Mouse (Mus musculus): ENCODE measurements around the gene Hoxc8. TPM values are rescaled to one million over a fixed set of nuclear protein-coding genes. Genes with fewer than 3 reads are reported as not detected.

Gene Hoxc8
- polyA plus RNA-seq, 1 experiment from 2014 or later, result not detected

- peak overlapping the region; percentile 29; the same call in 1 of the 2 replicates for H3K4me2 ChIP-seq
- 5% methylated on average over 28 of the region's 30 CpGs for WGBS
- DNase-seq (peak; percentile 87), ATAC-seq (ENCODE audit: insufficient read depth) (peak; percentile 66)
- H3K9me3 ChIP-seq (ENCODE audit: low read depth, low read length), result no peaks in the 10 kb centered on the region
- no peak overlapping the region for H3K27ac ChIP-seq (ENCODE audit: low read depth)
- no peaks in the 10 kb centered on the region for H3K36me3 ChIP-seq (ENCODE audit: insufficient read depth)
- H3K9ac ChIP-seq, result no peak overlapping the region
- TF ChIP-seq CTCF (IDR thresholded peaks at IDR 0.05; ENCODE audit: low read depth), result peak; percentile 84
- H3K4me1 ChIP-seq (ENCODE audit: insufficient read depth), result no peaks in the 10 kb centered on the region
- peaks cover 98% of the 10 kb centered on the region for H3K27me3 ChIP-seq (ENCODE audit: insufficient read depth, low read length)
- peak overlapping the region; percentile 3; the same call in 1 of the 2 replicates for H3K4me3 ChIP-seq (ENCODE audit: low read depth, low read length)
These were observed 24.3 kb upstream of the Hoxc8 start for GRCm38 (mm10) chr15:102965892-102966775.

DNA sequence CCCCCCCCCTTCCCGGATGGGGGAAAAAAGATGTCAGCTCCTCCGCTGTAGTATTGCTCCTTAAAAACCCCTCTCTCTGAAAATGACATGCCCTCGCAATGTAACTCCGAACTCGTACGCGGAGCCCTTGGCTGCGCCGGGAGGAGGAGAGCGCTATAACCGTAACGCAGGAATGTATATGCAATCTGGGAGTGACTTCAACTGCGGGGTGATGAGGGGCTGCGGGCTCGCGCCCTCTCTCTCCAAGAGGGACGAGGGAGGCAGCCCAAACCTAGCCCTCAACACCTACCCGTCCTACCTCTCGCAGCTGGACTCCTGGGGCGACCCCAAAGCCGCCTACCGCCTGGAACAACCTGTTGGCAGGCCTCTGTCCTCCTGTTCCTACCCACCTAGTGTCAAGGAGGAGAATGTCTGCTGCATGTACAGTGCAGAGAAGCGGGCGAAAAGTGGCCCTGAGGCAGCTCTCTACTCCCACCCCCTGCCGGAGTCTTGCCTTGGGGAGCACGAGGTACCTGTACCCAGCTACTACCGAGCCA is 23.6 kb upstream of the Hoxc8 start, which contains the start of gene Hoxc10:
Gene Hoxc10, plus strand, starts transcription at position 21 of the 536 bp plus-strand sequence.
- DNase-seq (no peak), ATAC-seq (ENCODE audit: insufficient read depth) (peak; percentile 33; the same call in 1 of the 2 replicates)
- Histone ChIP-seq H3K9me3 (ENCODE audit: low read depth, low read length) (no peaks in the 10 kb centered on the region), H3K4me2 (peak within 1 kb of the TSS; percentile 29; the same call in 1 of the 2 replicates), H3K9ac (no peak within 1 kb of the TSS), H3K4me3 (ENCODE audit: low read depth, low read length) (peak within 1 kb of the TSS; percentile 3; the same call in 1 of the 2 replicates), H3K4me1 (ENCODE audit: insufficient read depth) (no peaks in the 10 kb centered on the region), H3K36me3 (ENCODE audit: insufficient read depth) (no peaks in the 10 kb centered on the region), H3K27me3 (ENCODE audit: insufficient read depth, low read length) (peaks cover 98% of the 10 kb centered on the region), H3K27ac (ENCODE audit: low read depth) (no peak within 1 kb of the TSS)
- WGBS, result 3% methylated on average over 27 of the region's 27 CpGs
- no peak for TF ChIP-seq CTCF (IDR thresholded peaks at IDR 0.05; ENCODE audit: low read depth)

GRCm38 (mm10) chr15:102967312-102967510 is 23.2 kb upstream of the Hoxc8 start, which contains the start of gene Hoxc5:
Gene Hoxc5, plus strand, starts transcription at chr15:102967443.
- DNase-seq (no peak), ATAC-seq (ENCODE audit: insufficient read depth) (no peak)
- H3K4me1 ChIP-seq (ENCODE audit: insufficient read depth), result no peaks in the 10 kb centered on the region
- no peaks in the 10 kb centered on the region for H3K36me3 ChIP-seq (ENCODE audit: insufficient read depth)
- peak within 1 kb of the TSS; percentile 29; the same call in 1 of the 2 replicates for H3K4me2 ChIP-seq
- WGBS, result 3% methylated on average over 12 of the region's 12 CpGs
- peak within 1 kb of the TSS; percentile 3; the same call in 1 of the 2 replicates for H3K4me3 ChIP-seq (ENCODE audit: low read depth, low read length)
- no peak within 1 kb of the TSS for H3K27ac ChIP-seq (ENCODE audit: low read depth)
- no peaks in the 10 kb centered on the region for H3K9me3 ChIP-seq (ENCODE audit: low read depth, low read length)
- H3K27me3 ChIP-seq (ENCODE audit: insufficient read depth, low read length), result peaks cover 99% of the 10 kb centered on the region
- no peak within 1 kb of the TSS for H3K9ac ChIP-seq
- TF ChIP-seq CTCF (IDR thresholded peaks at IDR 0.05; ENCODE audit: low read depth), result no peak

GRCm38 (mm10) chr15:102967511-102968397 is 22.7 kb upstream of the Hoxc8 start:
- Histone ChIP-seq H3K4me1 (ENCODE audit: insufficient read depth) (no peaks in the 10 kb centered on the region), H3K9ac (no peak overlapping the region), H3K9me3 (ENCODE audit: low read depth, low read length) (no peaks in the 10 kb centered on the region), H3K27ac (ENCODE audit: low read depth) (no peak overlapping the region), H3K27me3 (ENCODE audit: insufficient read depth, low read length) (peaks cover 99% of the 10 kb centered on the region), H3K4me3 (ENCODE audit: low read depth, low read length) (peak overlapping the region; percentile 3; the same call in 1 of the 2 replicates), H3K36me3 (ENCODE audit: insufficient read depth) (no peaks in the 10 kb centered on the region), H3K4me2 (no peak overlapping the region)
- WGBS, result 1% methylated on average over 34 of the region's 34 CpGs
- ATAC-seq (ENCODE audit: insufficient read depth) (no peak), DNase-seq (no peak)
- no peak for TF ChIP-seq CTCF (IDR thresholded peaks at IDR 0.05; ENCODE audit: low read depth)

DNA sequence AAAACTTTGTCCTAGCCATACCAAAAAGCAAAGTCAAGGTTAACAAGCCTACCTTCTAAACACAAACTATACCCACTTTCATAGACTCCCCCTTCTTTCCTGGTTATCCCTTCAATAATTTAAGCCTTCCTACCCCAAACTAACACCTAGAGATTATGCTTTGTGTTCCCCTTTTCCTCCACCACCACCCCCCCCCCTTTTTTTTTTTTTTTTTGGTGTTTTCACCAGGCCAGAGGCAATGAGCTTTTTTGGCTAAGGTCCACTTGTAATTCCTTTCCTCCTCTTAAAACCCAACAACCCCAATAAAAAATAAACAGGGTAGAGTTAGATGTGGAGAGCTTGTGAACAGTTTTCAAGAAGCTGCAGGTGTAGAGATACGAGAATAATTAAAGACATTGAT is 21.1 kb upstream of the Hoxc8 start:
- Histone ChIP-seq H3K27me3 (ENCODE audit: insufficient read depth, low read length) (peaks cover 99% of the 10 kb centered on the region), H3K4me3 (ENCODE audit: low read depth, low read length) (no peak overlapping the region), H3K4me2 (no peak overlapping the region), H3K27ac (ENCODE audit: low read depth) (no peak overlapping the region), H3K9me3 (ENCODE audit: low read depth, low read length) (no peaks in the 10 kb centered on the region), H3K4me1 (ENCODE audit: insufficient read depth) (no peaks in the 10 kb centered on the region), H3K36me3 (ENCODE audit: insufficient read depth) (no peaks in the 10 kb centered on the region), H3K9ac (no peak overlapping the region)
- WGBS, result 37% methylated on average over 1 of the region's 1 CpGs
- no peak for TF ChIP-seq CTCF (IDR thresholded peaks at IDR 0.05; ENCODE audit: low read depth)
- ATAC-seq (ENCODE audit: insufficient read depth), result no peak
- no peak for DNase-seq

DNA sequence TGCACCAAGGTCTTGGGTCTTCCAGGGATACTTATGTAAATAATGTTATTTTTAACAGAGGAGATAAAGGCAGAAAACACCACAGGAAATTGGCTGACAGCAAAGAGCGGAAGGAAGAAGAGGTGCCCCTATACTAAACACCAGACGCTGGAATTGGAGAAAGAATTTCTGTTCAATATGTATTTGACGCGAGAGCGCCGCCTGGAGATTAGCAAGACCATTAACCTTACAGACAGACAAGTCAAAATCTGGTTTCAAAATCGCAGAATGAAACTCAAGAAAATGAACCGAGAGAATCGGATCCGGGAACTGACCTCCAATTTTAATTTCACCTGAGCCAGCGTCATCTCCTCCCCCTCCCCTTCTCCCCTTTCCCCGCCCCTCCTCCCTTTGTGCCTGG is 19.7 kb upstream of the Hoxc8 start:
- Histone ChIP-seq H3K27ac (ENCODE audit: low read depth) (no peak overlapping the region), H3K36me3 (ENCODE audit: insufficient read depth) (no peaks in the 10 kb centered on the region), H3K4me2 (no peak overlapping the region), H3K4me3 (ENCODE audit: low read depth, low read length) (no peak overlapping the region), H3K9me3 (ENCODE audit: low read depth, low read length) (no peaks in the 10 kb centered on the region), H3K9ac (no peak overlapping the region), H3K4me1 (ENCODE audit: insufficient read depth) (no peaks in the 10 kb centered on the region), H3K27me3 (ENCODE audit: insufficient read depth, low read length) (peaks cover 99% of the 10 kb centered on the region)
- TF ChIP-seq CTCF (IDR thresholded peaks at IDR 0.05; ENCODE audit: low read depth), result peak; percentile 35
- ATAC-seq (ENCODE audit: insufficient read depth), result no peak
- peak; percentile 66 for DNase-seq
- WGBS, result 3% methylated on average over 12 of the region's 12 CpGs
